Mouse (Mus musculus) c-Kit-positive CD71-negative TER-119-negative erythroid progenitor cells, embryonic 14.5 days (primary cell): ENCODE measurements at regions not wholly inside any gene's neighbourhood (a gene's known extent, or its start where the extent isn't known, plus 50 kb on each side); places are given as distances from the start of the nearest gene placed in this dataset.

Experiments used
- DNase-seq: peaks from one replicate; pipeline ENCODE4 v3.0.0-alpha.2; 2013; ENCODE audit warnings: low read depth

- peak; percentile 52 for DNase-seq
Observed at GRCm38 (mm10) chr9:116366193-116366592, 191.0 kb upstream of the Tgfbr2 start.

GRCm38 (mm10) chr9:116365701-116366100 lies 190.5 kb upstream of the Tgfbr2 start:
- DNase-seq, result no peak

GRCm38 (mm10) chr9:116365016-116365685 lies 190.0 kb upstream of the Tgfbr2 start:
- no peak for DNase-seq

- no peak for DNase-seq
Observed at GRCm38 (mm10) chr9:116361092-116361491, 185.9 kb upstream of the Tgfbr2 start.

GRCm38 (mm10) chr9:116354056-116354732 lies 179.0 kb upstream of the Tgfbr2 start:
- no peak for DNase-seq

- no peak for DNase-seq
Observed at GRCm38 (mm10) chr9:116352801-116353494, 177.8 kb upstream of the Tgfbr2 start.

- no peak for DNase-seq
Observed at GRCm38 (mm10) chr9:116350804-116351547, 175.8 kb upstream of the Tgfbr2 start.

GRCm38 (mm10) chr9:116347021-116347420 lies 171.9 kb upstream of the Tgfbr2 start:
- DNase-seq, result no peak

GRCm38 (mm10) chr9:116346495-116346894 lies 171.3 kb upstream of the Tgfbr2 start:
- no peak for DNase-seq

GRCm38 (mm10) chr9:116343086-116343481 lies 167.9 kb upstream of the Tgfbr2 start:
- no peak for DNase-seq

GRCm38 (mm10) chr9:116342446-116343085 lies 167.4 kb upstream of the Tgfbr2 start:
- DNase-seq, result no peak

GRCm38 (mm10) chr9:116342009-116342408 lies 166.8 kb upstream of the Tgfbr2 start:
- DNase-seq, result no peak

- no peak for DNase-seq
Observed at GRCm38 (mm10) chr9:116340952-116341351, 165.8 kb upstream of the Tgfbr2 start.

- DNase-seq, result no peak
Observed at GRCm38 (mm10) chr9:116338729-116339100, 163.6 kb upstream of the Tgfbr2 start.

- no peak for DNase-seq
Observed at GRCm38 (mm10) chr9:116338093-116338728, 163.1 kb upstream of the Tgfbr2 start.

- no peak for DNase-seq
Observed at GRCm38 (mm10) chr9:116337446-116338010, 162.4 kb upstream of the Tgfbr2 start.

- no peak for DNase-seq
Observed at GRCm38 (mm10) chr9:116335561-116336478, 160.7 kb upstream of the Tgfbr2 start.

GRCm38 (mm10) chr9:116333956-116334463 lies 158.8 kb upstream of the Tgfbr2 start:
- DNase-seq, result no peak

GRCm38 (mm10) chr9:116332485-116333118 lies 157.4 kb upstream of the Tgfbr2 start:
- no peak for DNase-seq
